Comparison of ENCODE assay signal across 32 mouse cellular contexts in the genomic region with DNA sequence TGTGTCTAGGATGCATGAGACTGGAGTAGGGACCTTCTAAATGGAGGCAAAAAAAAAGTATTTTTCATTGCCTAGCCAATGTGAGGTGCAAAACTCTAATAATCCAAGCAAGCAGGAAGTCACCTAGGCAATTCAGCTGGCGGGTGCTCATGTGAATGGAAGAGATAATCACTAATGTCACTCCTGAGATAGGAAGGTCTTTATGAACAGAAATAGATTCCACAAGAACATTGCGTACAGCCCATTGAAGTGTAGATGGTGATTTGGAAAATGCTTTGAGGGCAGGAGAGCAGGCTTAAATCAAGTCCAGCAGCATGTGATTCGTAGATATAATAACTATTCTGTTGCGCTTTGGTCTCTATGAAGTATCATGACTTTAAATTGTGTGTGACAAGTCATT. TPM values are rescaled to one million over a fixed set of nuclear protein-coding genes. Genes with fewer than 3 reads are reported as not detected.
DNase-seq lines count a peak whose midpoint lies in the region; ATAC-seq and TF ChIP-seq lines count a peak whose summit lies in the region.
"Had no signal": no experiment of that assay in that cellular context is flagged by ENCODE, and none has a peak within 500 bp of the region (broad histone marks: within the 10 kb centered on the region; RNA-seq: fewer than 3 reads in every experiment).

No protein-coding gene starts in this region.

- 74% methylated on average over 4 of the region's 4 CpGs for WGBS in heart, embryonic 11.5 days (ENCODE audit: insufficient replicate concordance)
- WGBS in heart, postnatal 0 days, result 32% methylated on average over 4 of the region's 4 CpGs
- 80% methylated on average over 4 of the region's 4 CpGs for WGBS in heart, embryonic 10.5 days

- H3K4me1 ChIP-seq in heart, embryonic 11.5 days (ENCODE audit: control insufficient read depth, insufficient read depth, low read length), result no peaks in the 10 kb centered on the region
- H3K4me1 ChIP-seq in heart, postnatal 0 days (ENCODE audit: control insufficient read depth, insufficient read depth), result peaks cover 8% of the 10 kb centered on the region
- no peaks in the 10 kb centered on the region for H3K4me1 ChIP-seq in heart, embryonic 10.5 days
- H3K4me1 ChIP-seq: embryonic facial prominence, embryonic 13.5 days; embryonic facial prominence, embryonic 15.5 days; forebrain, embryonic 10.5 days; forebrain, embryonic 12.5 days had no signal

- no peak overlapping the region for H3K27ac ChIP-seq in heart, embryonic 11.5 days (ENCODE audit: low read depth, low read length)
- H3K27ac ChIP-seq in heart, postnatal 0 days (ENCODE audit: low read depth), result 0 out of 2 replicates have a peak overlapping the region, but pooled peaks have one; percentile 19
- H3K27ac ChIP-seq in heart, embryonic 10.5 days, result no peak overlapping the region
- H3K27ac ChIP-seq: embryonic facial prominence, embryonic 13.5 days; embryonic facial prominence, embryonic 15.5 days; forebrain, embryonic 10.5 days; forebrain, embryonic 12.5 days had no signal

- H3K36me3 ChIP-seq in heart, embryonic 11.5 days (ENCODE audit: control insufficient read depth, insufficient read depth, low read length), result no peaks in the 10 kb centered on the region
- H3K36me3 ChIP-seq in heart, postnatal 0 days (replicated peaks; ENCODE audit: control insufficient read depth, insufficient read depth, low read length), result no peaks in the 10 kb centered on the region
- no peaks in the 10 kb centered on the region for H3K36me3 ChIP-seq in heart, embryonic 10.5 days
- H3K36me3 ChIP-seq: embryonic facial prominence, embryonic 13.5 days; embryonic facial prominence, embryonic 15.5 days; forebrain, embryonic 10.5 days; forebrain, embryonic 12.5 days; G1E had no signal

- ATAC-seq in heart, embryonic 11.5 days (replicated peaks; ENCODE audit: insufficient number of reproducible peaks, low FRiP score, low TSS enrichment), result no peak
- peak; percentile 30; the same call in 1 of the 2 replicates for ATAC-seq in heart, postnatal 0 days (ENCODE audit: insufficient read depth, low read depth)
- ATAC-seq: activated CD4-positive, CD25-positive, alpha-beta regulatory T cell, adult 4 months; CD4-positive, CD25-positive, alpha-beta regulatory T cell, adult 4 months; forebrain, embryonic 14.5 days; Patski had no signal

- H3K27me3 ChIP-seq in heart, embryonic 11.5 days (ENCODE audit: control insufficient read depth, insufficient read depth, low read length), result no peaks in the 10 kb centered on the region
- H3K27me3 ChIP-seq in heart, postnatal 0 days (ENCODE audit: control insufficient read depth, insufficient read depth, low read length), result no peaks in the 10 kb centered on the region
- no peaks in the 10 kb centered on the region for H3K27me3 ChIP-seq in heart, embryonic 10.5 days (ENCODE audit: insufficient read depth, poor library complexity, severe bottlenecking)
- H3K27me3 ChIP-seq: CH12.LX; embryonic facial prominence, embryonic 13.5 days; embryonic facial prominence, embryonic 15.5 days; forebrain, embryonic 12.5 days; Patski had no signal

- no peak overlapping the region for H3K4me2 ChIP-seq in heart, embryonic 11.5 days
- no peak overlapping the region for H3K4me2 ChIP-seq in heart, postnatal 0 days (ENCODE audit: low read depth, low read length)
- H3K4me2 ChIP-seq: embryonic facial prominence, embryonic 13.5 days; embryonic facial prominence, embryonic 15.5 days; forebrain, embryonic 12.5 days had no signal

- DNase-seq in heart, adult 11 months, result peak; percentile 87
- DNase-seq in heart, adult 8-10 months (ENCODE audit: low spot score), result peak; percentile 40
- DNase-seq in heart, postnatal 14 days, result no peak
- peak; percentile 11 for DNase-seq in heart, postnatal 0 days (ENCODE audit: low spot score)
- DNase-seq in heart, embryonic 10.5 days (ENCODE audit: low spot score), result no peak
- peak; percentile 5 for DNase-seq in brain, embryonic 14.5 days (ENCODE audit: low read depth)
- DNase-seq: adrenal gland, adult 8-10 months; adrenal gland, postnatal 14 days; adrenal gland, postnatal 36 days; B cell, adult 2 months; cerebellum, adult 11 months; cerebellum, adult 18-20 months; cerebellum, adult 8-10 months; cerebellum, adult 9-11 months; cerebellum, postnatal 14 days; cerebellum, postnatal 36 days; embryo, embryonic 11 days had no signal

- TF ChIP-seq EP300 in heart, postnatal 0 days (IDR thresholded peaks at IDR 0.05; ENCODE audit: low read depth), result peak; percentile 71; the same call in 1 of the 2 replicates

- no peak overlapping the region for H3K4me3 ChIP-seq in heart, embryonic 11.5 days (ENCODE audit: low read depth, low read length)
- H3K4me3 ChIP-seq in heart, postnatal 0 days (ENCODE audit: low read depth, low read length), result no peak overlapping the region
- no peak overlapping the region for H3K4me3 ChIP-seq in heart, embryonic 10.5 days
- H3K4me3 ChIP-seq: embryonic facial prominence, embryonic 13.5 days; embryonic facial prominence, embryonic 15.5 days; erythroblast, embryonic 14.5 days; forebrain, embryonic 10.5 days; forebrain, embryonic 12.5 days had no signal

- no peak overlapping the region for H3K9ac ChIP-seq in heart, embryonic 11.5 days (ENCODE audit: low read depth, low read length)
- no peak overlapping the region for H3K9ac ChIP-seq in heart, postnatal 0 days (replicated peaks; ENCODE audit: low read depth, low read length)
- H3K9ac ChIP-seq: embryonic facial prominence, embryonic 13.5 days; embryonic facial prominence, embryonic 15.5 days; forebrain, embryonic 12.5 days had no signal

- no peak for TF ChIP-seq CTCF in heart, postnatal 0 days (IDR thresholded peaks at IDR 0.05; ENCODE audit: low read depth)
- no peak for TF ChIP-seq CTCF in brain, embryonic 14.5 days (IDR thresholded peaks at IDR 0.05; ENCODE audit: borderline replicate concordance, extremely low read depth, insufficient read depth, insufficient read length)

- intact Hi-C loops in heart, postnatal 14 days (cut with DNase I), result no loop called here

- no peak for TF ChIP-seq POLR2A in brain, embryonic 14.5 days (IDR thresholded peaks at IDR 0.05; ENCODE audit: borderline replicate concordance, extremely low read depth, insufficient read depth, insufficient read length, poor library complexity, severe bottlenecking)

- H3K9me3 ChIP-seq in heart, embryonic 11.5 days (replicated peaks; ENCODE audit: control insufficient read depth, low read length), result no peaks in the 10 kb centered on the region
- H3K9me3 ChIP-seq in heart, postnatal 0 days (replicated peaks; ENCODE audit: control insufficient read depth, low read length), result no peaks in the 10 kb centered on the region
- no peaks in the 10 kb centered on the region for H3K9me3 ChIP-seq in heart, embryonic 10.5 days
- H3K9me3 ChIP-seq: embryonic facial prominence, embryonic 13.5 days; embryonic facial prominence, embryonic 15.5 days; forebrain, embryonic 10.5 days; forebrain, embryonic 12.5 days had no signal

RNA-seq across cellular contexts. Expression of a gene that starts 27.9 kb away (rescaled TPM):
- polyA plus RNA-seq in heart, embryonic 11.5 days (2014; fragmentation: Nextera tagmentation; extraction: Ambion mirVana), result not detected in 2 replicates
- not detected for total RNA-seq in heart, adult 8-10 months (2022)
- total RNA-seq in heart, postnatal 14 days (2021), result not detected
- total RNA-seq in heart, postnatal 0 days (2014; rRNA removed; ENCODE audit: low replicate concordance), result not detected in 2 replicates
- not detected in 2 replicates for polyA plus RNA-seq in heart, postnatal 0 days (2015; fragmentation: Nextera tagmentation; extraction: Ambion mirVana)
- polyA plus RNA-seq in heart, embryonic 10.5 days (2016; fragmentation: Nextera tagmentation; extraction: Ambion mirVana), result not detected in 2 replicates
- not detected in 2 replicates for polyA plus RNA-seq in brain, embryonic 14.5 days (2012; rRNA removed)
- total RNA-seq: adrenal gland, adult 18-20 months; adrenal gland, adult 8-10 months; adrenal gland, postnatal 14 days; adrenal gland, postnatal 36 days; CH12.LX; common myeloid progenitor, adult 5-6 weeks; G1E had no signal
- polyA plus RNA-seq: activated CD4-positive, CD25-positive, alpha-beta regulatory T cell, adult 4 months; CD4-positive, CD25-positive, alpha-beta regulatory T cell, adult 4 months; embryonic facial prominence, embryonic 11.5 days; embryonic facial prominence, embryonic 13.5 days; embryonic facial prominence, embryonic 15.5 days; erythroblast, embryonic 14.5 days; forebrain, embryonic 10.5 days; forebrain, embryonic 12.5 days; forebrain, embryonic 14.5 days; G1E; Patski had no signal

Comparison
In these comparisons a context has a peak if more than half of its experiments do, and no peak if none do; other contexts are left out.
1. DNase-seq: peak in heart, adult 11 months (single experiment), heart, adult 8-10 months (single experiment), heart, postnatal 0 days (single experiment) and brain, embryonic 14.5 days (single experiment); none in heart, postnatal 14 days (0 of 2) and heart, embryonic 10.5 days (single experiment).